ENCODE assay signal across 7 mouse cellular contexts in the genomic region with DNA sequence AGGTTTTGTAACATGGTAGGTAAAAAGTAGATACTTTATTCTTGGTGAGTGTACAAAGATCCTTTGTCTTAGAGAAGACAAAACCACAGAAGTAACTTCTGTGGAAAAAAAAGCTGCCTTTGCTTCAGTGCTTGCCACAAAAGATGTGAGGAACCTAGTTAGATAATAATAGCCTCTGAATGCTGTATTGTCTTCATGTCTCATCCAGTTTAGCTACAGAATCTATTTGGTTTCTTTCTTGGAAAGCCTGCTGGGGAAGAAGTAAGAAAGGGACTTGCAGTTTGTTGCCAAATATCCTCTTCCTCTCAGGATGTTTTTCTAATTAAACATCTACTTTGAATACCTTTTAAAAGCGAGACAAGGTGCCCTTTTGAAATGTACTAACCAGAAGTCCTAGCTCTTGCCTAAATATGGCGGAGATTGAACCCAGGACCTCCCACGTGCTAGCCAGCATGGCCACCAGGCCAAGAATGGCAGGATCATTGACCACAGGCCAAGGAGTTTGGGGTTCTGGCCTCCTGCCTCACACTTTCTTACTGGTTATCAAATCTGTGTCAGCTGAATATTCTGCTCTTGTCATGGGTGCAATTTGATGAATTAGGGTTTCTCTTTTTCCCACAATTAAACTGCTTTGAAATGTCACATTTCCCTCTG. TPM values are rescaled to one million over a fixed set of nuclear protein-coding genes. Genes with fewer than 3 reads are reported as not detected.
A peak's percentile ranks its signal among the peaks of the same experiment; 100 is the strongest.
DNase-seq lines count a peak whose midpoint lies in the region; ATAC-seq and TF ChIP-seq lines count a peak whose summit lies in the region.

No protein-coding gene starts in this region.

- H3ac ChIP-seq in C2C12 (ENCODE audit: control insufficient read depth, insufficient read length, low read depth) = peak overlapping the region; percentile 94

- H3K27me3 ChIP-seq in C2C12 (ENCODE audit: control insufficient read depth, insufficient read depth, insufficient read length) = no peaks in the 10 kb centered on the region
- H3K27me3 ChIP-seq in forebrain, embryonic 15.5 days = no peaks in the 10 kb centered on the region
- no peaks in the 10 kb centered on the region for H3K27me3 ChIP-seq in kidney, embryonic 15.5 days
- no peaks in the 10 kb centered on the region for H3K27me3 ChIP-seq in neural tube, embryonic 12.5 days (replicated peaks)

- peak overlapping the region; percentile 88 for H3K9ac ChIP-seq in forebrain, embryonic 15.5 days (replicated peaks)
- H3K9ac ChIP-seq in kidney, embryonic 15.5 days = peak overlapping the region; percentile 89
- H3K9ac ChIP-seq in neural tube, embryonic 12.5 days = peak overlapping the region; percentile 82

- peaks cover 53% of the 10 kb centered on the region for H3K36me3 ChIP-seq in C2C12 (ENCODE audit: control insufficient read depth, insufficient read depth)
- H3K36me3 ChIP-seq in forebrain, embryonic 15.5 days = peaks cover 26% of the 10 kb centered on the region
- peaks cover 42% of the 10 kb centered on the region for H3K36me3 ChIP-seq in kidney, embryonic 15.5 days
- H3K36me3 ChIP-seq in neural tube, embryonic 12.5 days = peaks cover 31% of the 10 kb centered on the region

- peak; percentile 64 for DNase-seq in 3T3-L1 (ENCODE audit: low read depth, low spot score)
- DNase-seq in cerebellum, postnatal 4 days (ENCODE audit: low spot score in 2 of 2) = no peak
- DNase-seq in retina, postnatal 1 day = no peak

- no peaks in the 10 kb centered on the region for H3K9me3 ChIP-seq in forebrain, embryonic 15.5 days
- no peaks in the 10 kb centered on the region for H3K9me3 ChIP-seq in kidney, embryonic 15.5 days (replicated peaks)
- no peaks in the 10 kb centered on the region for H3K9me3 ChIP-seq in neural tube, embryonic 12.5 days

- no peak for ATAC-seq in forebrain, embryonic 15.5 days (replicated peaks)
- ATAC-seq in kidney, embryonic 15.5 days (replicated peaks; ENCODE audit: low FRiP score) = no peak
- ATAC-seq in neural tube, embryonic 12.5 days (ENCODE audit: low FRiP score, low read depth) = no peak

- peaks cover 40% of the 10 kb centered on the region for H3K4me1 ChIP-seq in forebrain, embryonic 15.5 days
- peaks cover 61% of the 10 kb centered on the region for H3K4me1 ChIP-seq in kidney, embryonic 15.5 days
- H3K4me1 ChIP-seq in neural tube, embryonic 12.5 days = peaks cover 57% of the 10 kb centered on the region

- H3K4me2 ChIP-seq in forebrain, embryonic 15.5 days (replicated peaks) = peak overlapping the region; percentile 75
- peak overlapping the region; percentile 71 for H3K4me2 ChIP-seq in kidney, embryonic 15.5 days
- peak overlapping the region; percentile 80 for H3K4me2 ChIP-seq in neural tube, embryonic 12.5 days (replicated peaks)

- 6% methylated on average over 3 of the region's 3 CpGs for WGBS in forebrain, embryonic 15.5 days
- 7% methylated on average over 3 of the region's 3 CpGs for WGBS in kidney, embryonic 15.5 days
- 1% methylated on average over 3 of the region's 3 CpGs for WGBS in neural tube, embryonic 12.5 days

- peak overlapping the region; percentile 97 for H3K4me3 ChIP-seq in C2C12 (ENCODE audit: insufficient read depth, poor library complexity, severe bottlenecking)
- H3K4me3 ChIP-seq in forebrain, embryonic 15.5 days = peak overlapping the region; percentile 78
- H3K4me3 ChIP-seq in kidney, embryonic 15.5 days (replicated peaks) = peak overlapping the region; percentile 79
- peak overlapping the region; percentile 74 for H3K4me3 ChIP-seq in neural tube, embryonic 12.5 days

- TF ChIP-seq CTCF in C2C12 (IDR thresholded peaks at IDR 0.05; ENCODE audit: control insufficient read depth, insufficient read depth, insufficient read length) = no peak

- peak overlapping the region; percentile 100; the same call in 1 of the 2 replicates for H3K27ac ChIP-seq in forebrain, embryonic 15.5 days (replicated peaks)
- H3K27ac ChIP-seq in kidney, embryonic 15.5 days = peak overlapping the region; percentile 97
- H3K27ac ChIP-seq in neural tube, embryonic 12.5 days = no peak overlapping the region

- peaks cover 59% of the 10 kb centered on the region for H3K79me3 ChIP-seq in C2C12 (ENCODE audit: low read depth)

- peaks cover 71% of the 10 kb centered on the region for H3K79me2 ChIP-seq in C2C12 (ENCODE audit: control insufficient read depth, insufficient read depth)

TF ChIP-seq in C2C12, 6 proteins besides CTCF, POLR2A, EP300 and RAD21:
- TF ChIP-seq MYOG (IDR thresholded peaks at IDR 0.05; ENCODE audit: control insufficient read depth, extremely low read depth, insufficient read length) (no peak), MAX (IDR thresholded peaks at IDR 0.05) (peak; percentile 99), USF1 (IDR thresholded peaks at IDR 0.05; ENCODE audit: low read depth) (peak; percentile 6)

RNA-seq across cellular contexts. Expression of a gene that starts 2.0 kb away (rescaled TPM):
- polyA plus RNA-seq in C2C12 (2012; fragmentation: generic; extraction: Trizol) = 1,471 TPM
- polyA plus RNA-seq in forebrain, embryonic 15.5 days (2015; fragmentation: Nextera tagmentation; extraction: Ambion mirVana) = 953 and 957 TPM in 2 replicates
- 1,865 and 1,947 TPM in 2 replicates for polyA plus RNA-seq in kidney, embryonic 15.5 days (2015; fragmentation: Nextera tagmentation; extraction: Ambion mirVana)
- 1,428 and 1,431 TPM in 2 replicates for polyA plus RNA-seq in neural tube, embryonic 12.5 days (2016; fragmentation: Nextera tagmentation; extraction: Ambion mirVana)

RNA-seq across cellular contexts. Expression of a gene that starts 37.4 kb away (rescaled TPM):
- 0.19 TPM for polyA plus RNA-seq in C2C12 (2012; fragmentation: generic; extraction: Trizol)
- polyA plus RNA-seq in forebrain, embryonic 15.5 days (2015; fragmentation: Nextera tagmentation; extraction: Ambion mirVana) = not detected in 2 replicates
- not detected in 2 replicates for polyA plus RNA-seq in kidney, embryonic 15.5 days (2015; fragmentation: Nextera tagmentation; extraction: Ambion mirVana)
- polyA plus RNA-seq in neural tube, embryonic 12.5 days (2016; fragmentation: Nextera tagmentation; extraction: Ambion mirVana) = 0.38 TPM in 1 of 2 replicates, not detected in the other

RNA-seq across cellular contexts. Expression of a gene that starts 42.9 kb away (rescaled TPM):
- 27.1 TPM for polyA plus RNA-seq in C2C12 (2012; fragmentation: generic; extraction: Trizol)
- 26.6 and 32.0 TPM in 2 replicates for polyA plus RNA-seq in forebrain, embryonic 15.5 days (2015; fragmentation: Nextera tagmentation; extraction: Ambion mirVana)
- polyA plus RNA-seq in kidney, embryonic 15.5 days (2015; fragmentation: Nextera tagmentation; extraction: Ambion mirVana) = 35.1 and 36.5 TPM in 2 replicates
- polyA plus RNA-seq in neural tube, embryonic 12.5 days (2016; fragmentation: Nextera tagmentation; extraction: Ambion mirVana) = 55.5 and 57.2 TPM in 2 replicates
